In genomic region chr6:114398626-114399025, GRCm38 (mm10) we compare ENCODE assay signal across 8 mouse cellular contexts. TPM values are rescaled to one million over a fixed set of nuclear protein-coding genes. Genes with fewer than 3 reads are reported as not detected.
DNase-seq lines count a peak whose midpoint lies in the region; ATAC-seq and TF ChIP-seq lines count a peak whose summit lies in the region.

No protein-coding gene starts in this region.

- no peaks in the 10 kb centered on the region for H3K4me1 ChIP-seq in liver, embryonic 14.5 days (replicated peaks; ENCODE audit: control insufficient read depth in 2 of 2, insufficient read depth in 2 of 2, low read length in 1 of 2)
- H3K4me1 ChIP-seq in heart, embryonic 12.5 days (replicated peaks), result peaks cover 12% of the 10 kb centered on the region
- peaks cover under 1% of the 10 kb centered on the region for H3K4me1 ChIP-seq in kidney, postnatal 0 days (replicated peaks; ENCODE audit: insufficient read depth, low read length)
- peaks cover 4% of the 10 kb centered on the region; the same call in 1 of the 2 replicates for H3K4me1 ChIP-seq in midbrain, embryonic 11.5 days (ENCODE audit: control insufficient read depth, insufficient read depth, low read length)
- no peaks in the 10 kb centered on the region for H3K4me1 ChIP-seq in stomach, postnatal 0 days (replicated peaks; ENCODE audit: control insufficient read depth, insufficient read depth)

- H3K4me3 ChIP-seq in liver, embryonic 14.5 days (ENCODE audit: insufficient read depth in 1 of 2, low read depth in 2 of 2, low read length in 2 of 2), result no peak overlapping the region
- H3K4me3 ChIP-seq in heart, embryonic 12.5 days, result no peak overlapping the region
- H3K4me3 ChIP-seq in kidney, postnatal 0 days (replicated peaks; ENCODE audit: low read depth, low read length), result 0 out of 2 replicates have a peak overlapping the region, but pooled peaks have one; percentile 43
- H3K4me3 ChIP-seq in midbrain, embryonic 11.5 days (ENCODE audit: low read depth, low read length), result no peak overlapping the region
- H3K4me3 ChIP-seq in stomach, postnatal 0 days (ENCODE audit: low read depth, low read length), result no peak overlapping the region

- no peak for DNase-seq in liver, embryonic 14.5 days (ENCODE audit: low read depth in 3 of 3, low spot score in 3 of 3)
- no peak for DNase-seq in liver
- DNase-seq in embryo, embryonic 10 days (ENCODE audit: low spot score), result peak; percentile 61
- DNase-seq in kidney, postnatal 0 days (ENCODE audit: low spot score), result peak; percentile 44
- peak; percentile 89 for DNase-seq in midbrain, embryonic 11.5 days (ENCODE audit: low spot score, missing footprints)
- no peak for DNase-seq in stomach, postnatal 0 days (ENCODE audit: low spot score)
- no peak for DNase-seq in c-Kit-positive CD71-positive TER-119-positive erythroid progenitor cells, embryonic 14.5 days (ENCODE audit: low spot score)

- no peak overlapping the region for H3K4me2 ChIP-seq in liver, embryonic 14.5 days (ENCODE audit: low read depth)
- H3K4me2 ChIP-seq in heart, embryonic 12.5 days, result peak overlapping the region; percentile 95
- H3K4me2 ChIP-seq in kidney, postnatal 0 days (ENCODE audit: low read length), result no peak overlapping the region
- peak overlapping the region; percentile 92; the same call in 1 of the 2 replicates for H3K4me2 ChIP-seq in midbrain, embryonic 11.5 days
- peak overlapping the region; percentile 74; the same call in 1 of the 2 replicates for H3K4me2 ChIP-seq in stomach, postnatal 0 days (replicated peaks; ENCODE audit: low read depth)

- no peak overlapping the region for H3K9ac ChIP-seq in liver, embryonic 14.5 days (replicated peaks)
- H3K9ac ChIP-seq in heart, embryonic 12.5 days, result no peak overlapping the region
- H3K9ac ChIP-seq in kidney, postnatal 0 days (ENCODE audit: low read depth, low read length), result no peak overlapping the region
- H3K9ac ChIP-seq in midbrain, embryonic 11.5 days (ENCODE audit: low read length), result no peak overlapping the region
- H3K9ac ChIP-seq in stomach, postnatal 0 days (ENCODE audit: low read length), result no peak overlapping the region

- TF ChIP-seq EP300 in liver, embryonic 14.5 days (IDR thresholded peaks at IDR 0.05; ENCODE audit: low read depth), result no peak
- TF ChIP-seq EP300 in stomach, postnatal 0 days (optimal IDR thresholded peaks at IDR 0.05), result no peak

- 0 out of 2 replicates have a peak, but pooled peaks have one; percentile 16 for TF ChIP-seq CTCF in liver, embryonic 14.5 days (IDR thresholded peaks at IDR 0.05; ENCODE audit: low read depth)
- TF ChIP-seq CTCF in kidney, postnatal 0 days (IDR thresholded peaks at IDR 0.05; ENCODE audit: low read depth), result peak; percentile 51
- peak; percentile 55 for TF ChIP-seq CTCF in stomach, postnatal 0 days (IDR thresholded peaks at IDR 0.05; ENCODE audit: low read depth)

- H3K9me3 ChIP-seq in liver, embryonic 14.5 days (ENCODE audit: control insufficient read depth, low read length), result no peaks in the 10 kb centered on the region
- H3K9me3 ChIP-seq in heart, embryonic 12.5 days (replicated peaks), result no peaks in the 10 kb centered on the region
- H3K9me3 ChIP-seq in kidney, postnatal 0 days (replicated peaks; ENCODE audit: low read length), result no peaks in the 10 kb centered on the region
- no peaks in the 10 kb centered on the region for H3K9me3 ChIP-seq in midbrain, embryonic 11.5 days (ENCODE audit: control insufficient read depth, low read length)
- H3K9me3 ChIP-seq in stomach, postnatal 0 days (ENCODE audit: control insufficient read depth, low read length), result no peaks in the 10 kb centered on the region

- H3K36me3 ChIP-seq in liver, embryonic 14.5 days (replicated peaks; ENCODE audit: control insufficient read depth, insufficient read depth, low read depth), result no peaks in the 10 kb centered on the region
- H3K36me3 ChIP-seq in heart, embryonic 12.5 days, result no peaks in the 10 kb centered on the region
- no peaks in the 10 kb centered on the region for H3K36me3 ChIP-seq in kidney, postnatal 0 days (ENCODE audit: insufficient read depth, low read length)
- H3K36me3 ChIP-seq in midbrain, embryonic 11.5 days (ENCODE audit: control insufficient read depth, insufficient read depth, low read length), result no peaks in the 10 kb centered on the region
- H3K36me3 ChIP-seq in stomach, postnatal 0 days (ENCODE audit: control insufficient read depth, insufficient read depth, low read length), result no peaks in the 10 kb centered on the region

- ATAC-seq in liver, embryonic 14.5 days (ENCODE audit: insufficient read depth), result no peak
- no peak for ATAC-seq in heart, embryonic 12.5 days (ENCODE audit: insufficient number of reproducible peaks, low FRiP score)
- ATAC-seq in kidney, postnatal 0 days (replicated peaks; ENCODE audit: low FRiP score, low read depth), result no peak
- ATAC-seq in midbrain, embryonic 11.5 days (ENCODE audit: low FRiP score), result no peak; the same call in 1 of the 2 replicates
- no peak for ATAC-seq in stomach, postnatal 0 days (ENCODE audit: low FRiP score, low TSS enrichment)

- no peak overlapping the region for H3K27ac ChIP-seq in liver, embryonic 14.5 days
- no peak overlapping the region for H3K27ac ChIP-seq in heart, embryonic 12.5 days (ENCODE audit: poor library complexity, severe bottlenecking)
- H3K27ac ChIP-seq in kidney, postnatal 0 days, result no peak overlapping the region
- H3K27ac ChIP-seq in midbrain, embryonic 11.5 days (ENCODE audit: low read depth, low read length), result no peak overlapping the region
- no peak overlapping the region for H3K27ac ChIP-seq in stomach, postnatal 0 days (replicated peaks)

- peaks cover 32% of the 10 kb centered on the region for H3K27me3 ChIP-seq in liver, embryonic 14.5 days (ENCODE audit: control insufficient read depth, insufficient read depth, low read length)
- peaks cover 64% of the 10 kb centered on the region for H3K27me3 ChIP-seq in heart, embryonic 12.5 days (replicated peaks)
- H3K27me3 ChIP-seq in kidney, postnatal 0 days (ENCODE audit: insufficient read depth, low read length), result peaks cover 31% of the 10 kb centered on the region
- peaks cover 41% of the 10 kb centered on the region for H3K27me3 ChIP-seq in midbrain, embryonic 11.5 days (ENCODE audit: control insufficient read depth, insufficient read depth, low read length)
- peaks cover 2% of the 10 kb centered on the region; the same call in 1 of the 2 replicates for H3K27me3 ChIP-seq in stomach, postnatal 0 days (ENCODE audit: control insufficient read depth, insufficient read depth, low read length)

- WGBS in liver, embryonic 14.5 days (ENCODE audit: insufficient replicate concordance), result 8% methylated on average over 9 of the region's 9 CpGs
- WGBS in heart, embryonic 12.5 days, result 5% methylated on average over 9 of the region's 9 CpGs
- 5% methylated on average over 9 of the region's 9 CpGs for WGBS in kidney, postnatal 0 days
- 4% methylated on average over 9 of the region's 9 CpGs for WGBS in midbrain, embryonic 11.5 days
- 3% methylated on average over 9 of the region's 9 CpGs for WGBS in stomach, postnatal 0 days

RNA-seq across cellular contexts. Expression of gene Hrh1, which starts 0.9 kb away (rescaled TPM):
- 0.01 and 0.06 TPM in 2 replicates for polyA plus RNA-seq in liver, embryonic 14.5 days (2012; rRNA removed)
- not detected in 2 replicates for polyA plus RNA-seq in liver, embryonic 14.5 days (2014; fragmentation: Nextera tagmentation; extraction: Ambion mirVana)
- polyA plus RNA-seq in heart, embryonic 12.5 days (2016; fragmentation: Nextera tagmentation; extraction: Ambion mirVana), result not detected in 2 replicates
- polyA plus RNA-seq in kidney, postnatal 0 days (2015; fragmentation: Nextera tagmentation; extraction: Ambion mirVana), result 0.17 and 0.23 TPM in 2 replicates
- 0.07 and 0.17 TPM in 2 replicates for polyA plus RNA-seq in midbrain, embryonic 11.5 days (2014; fragmentation: Nextera tagmentation; extraction: Ambion mirVana)
- 0.06 TPM in 2 replicates for polyA plus RNA-seq in stomach, postnatal 0 days (2015; fragmentation: Nextera tagmentation; extraction: Ambion mirVana)

Comparison
In these comparisons a context has a peak if more than half of its experiments do, and no peak if none do; other contexts are left out.
1. DNase-seq: peak in embryo, embryonic 10 days (single experiment), kidney, postnatal 0 days (single experiment) and midbrain, embryonic 11.5 days (single experiment); none in liver, embryonic 14.5 days (0 of 3), liver (single experiment), stomach, postnatal 0 days (single experiment) and c-Kit-positive CD71-positive TER-119-positive erythroid progenitor cells, embryonic 14.5 days (single experiment).
2. H3K4me2 ChIP-seq: peak in heart, embryonic 12.5 days (single experiment), midbrain, embryonic 11.5 days (single experiment) and stomach, postnatal 0 days (single experiment); none in liver, embryonic 14.5 days (single experiment) and kidney, postnatal 0 days (single experiment).
3. Peak in every context shown above with its lines, with median percentiles within 50 percentile points of each other: CTCF ChIP-seq.